In genomic region chr8:104752818-104753217, GRCm38 (mm10) we compare ENCODE assay signal across 30 mouse cellular contexts. TPM values are rescaled to one million over a fixed set of nuclear protein-coding genes. Genes with fewer than 3 reads are reported as not detected.
"Had no signal": no experiment of that assay in that cellular context is flagged by ENCODE, and none has a peak within 500 bp of the region (broad histone marks: within the 10 kb centered on the region; RNA-seq: fewer than 3 reads in every experiment).

No protein-coding gene starts in this region.

- DNase-seq: cerebellum, adult 9-11 months; cerebellum, postnatal 10 days; cerebellum, postnatal 14 days; cerebellum, postnatal 25 days; cerebellum, postnatal 36 days; embryo, embryonic 11 days; forebrain, postnatal 0 days; gastrocnemius, adult 2 months; gastrocnemius, postnatal 10 days; gastrocnemius, postnatal 14 days; gastrocnemius, postnatal 25 days; gastrocnemius, postnatal 36 days; heart, adult 18-20 months; heart, adult 2 months had no signal

- ATAC-seq: forebrain, embryonic 13.5 days; forebrain, embryonic 14.5 days; forebrain, embryonic 15.5 days; forebrain, embryonic 16.5 days; forebrain, postnatal 0 days had no signal

RNA-seq across cellular contexts. Expression of gene Ces2a, which starts 19.0 kb away (rescaled TPM):
- polyA plus RNA-seq: cortical plate, adult 2 months; embryonic facial prominence, embryonic 10.5 days; embryonic facial prominence, embryonic 11.5 days; embryonic facial prominence, embryonic 12.5 days; embryonic facial prominence, embryonic 13.5 days; embryonic facial prominence, embryonic 14.5 days; embryonic facial prominence, embryonic 15.5 days; erythroblast, embryonic 14.5 days; forebrain, embryonic 10.5 days; forebrain, embryonic 11.5 days; forebrain, embryonic 12.5 days; forebrain, embryonic 13.5 days; forebrain, embryonic 14.5 days; forebrain, embryonic 15.5 days; forebrain, embryonic 16.5 days; forebrain, postnatal 0 days; frontal cortex, adult 2 months; heart, adult 2 months had no signal
